Mouse (Mus musculus) testis, adult 2 months (tissue): ENCODE measurements at regions not wholly inside any gene's neighbourhood (a gene's known extent, or its start where the extent isn't known, plus 50 kb on each side); places are given as distances from the start of the nearest gene placed in this dataset.

Experiments used
- CTCF ChIP-seq: fragments of 200-500 bp; IDR thresholded peaks from 2 replicates; pipeline ENCODE4 v1.5.1; 2012; ENCODE audit warnings: low read depth, mild to moderate bottlenecking, inconsistent platforms, low read length, moderate library complexity; ENCODE audit not compliant: control insufficient read depth, insufficient read depth, insufficient replicate concordance
- POLR2A ChIP-seq: fragments of 200-500 bp; IDR thresholded peaks from 2 replicates; pipeline ENCODE4 v1.6.1; 2012; ENCODE audit warnings: low read depth, mild to moderate bottlenecking, inconsistent platforms, low read length, moderate library complexity; ENCODE audit not compliant: control insufficient read depth

DNA sequence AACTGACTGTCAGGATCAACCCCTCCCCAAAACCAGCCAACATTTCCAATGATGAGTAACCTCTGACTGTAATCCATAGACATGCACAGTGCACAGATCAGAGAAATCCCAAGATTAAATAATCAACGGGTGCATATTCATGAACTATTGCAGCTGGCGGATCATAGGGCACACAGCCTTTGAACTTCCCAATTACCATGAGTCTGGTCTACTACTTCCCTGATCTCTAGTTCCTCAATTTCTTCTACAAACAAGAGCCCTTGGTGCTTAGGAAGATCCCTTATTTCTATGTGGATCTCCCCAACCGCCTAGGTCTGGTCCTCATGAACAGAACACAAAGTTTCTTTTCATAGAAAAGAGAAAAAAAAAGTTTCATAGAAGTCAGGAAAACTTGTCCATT is 224.0 kb downstream of the Mreg start:
- TF ChIP-seq CTCF, result no peak
- no peak for TF ChIP-seq POLR2A
